Mouse (Mus musculus): ENCODE data around the gene Atxn7l1. TPM values are rescaled to one million over a fixed set of nuclear protein-coding genes. Genes with fewer than 3 reads are reported as not detected.

The Atxn7l1 gene
- polyA plus RNA-seq, 1 experiment, result 23.7 TPM

- no peaks in the 10 kb centered on the region for H3K4me1 ChIP-seq (ENCODE audit: control insufficient read depth, insufficient read depth, low read length)
- TF ChIP-seq POLR2A (IDR thresholded peaks at IDR 0.05; ENCODE audit: low read depth, low read length) (no peak), CTCF (conservative IDR thresholded peaks at IDR 0.05; ENCODE audit: insufficient read depth, insufficient read length, low read depth, low read length) (no peak)
- H3K36me3 ChIP-seq (ENCODE audit: control insufficient read depth, insufficient read depth, low read length), result no peaks in the 10 kb centered on the region
- H3K4me3 ChIP-seq (ENCODE audit: insufficient read depth, low read depth, low read length), result no peak overlapping the region
- no peaks in the 10 kb centered on the region for H3K27me3 ChIP-seq (replicated peaks; ENCODE audit: control insufficient read depth, insufficient read depth, low read length)
- no peak for DNase-seq
- 23% methylated on average over 7 of the region's 7 CpGs for WGBS
- no peak overlapping the region for H3K27ac ChIP-seq (ENCODE audit: insufficient read depth, low read depth, low read length)
These were observed 255.8 kb downstream of the Atxn7l1 start for GRCm38 (mm10) chr12:33403265-33403693.

GRCm38 (mm10) chr12:33404996-33405395 is 257.5 kb downstream of the Atxn7l1 start:
- Histone ChIP-seq H3K4me3 (ENCODE audit: insufficient read depth, low read depth, low read length) (no peak overlapping the region), H3K27ac (ENCODE audit: insufficient read depth, low read depth, low read length) (no peak overlapping the region), H3K36me3 (ENCODE audit: control insufficient read depth, insufficient read depth, low read length) (no peaks in the 10 kb centered on the region), H3K27me3 (replicated peaks; ENCODE audit: control insufficient read depth, insufficient read depth, low read length) (no peaks in the 10 kb centered on the region), H3K4me1 (ENCODE audit: control insufficient read depth, insufficient read depth, low read length) (no peaks in the 10 kb centered on the region)
- TF ChIP-seq POLR2A (IDR thresholded peaks at IDR 0.05; ENCODE audit: low read depth, low read length), result no peak
- no peak for TF ChIP-seq CTCF (conservative IDR thresholded peaks at IDR 0.05; ENCODE audit: insufficient read depth, insufficient read length, low read depth, low read length)
- WGBS, result 62% methylated on average over 5 of the region's 5 CpGs
- no peak for DNase-seq

GRCm38 (mm10) chr12:33405398-33406026 is 258.0 kb downstream of the Atxn7l1 start:
- 27% methylated on average over 6 of the region's 6 CpGs for WGBS
- no peak overlapping the region for H3K27ac ChIP-seq (ENCODE audit: insufficient read depth, low read depth, low read length)
- no peak for DNase-seq
- H3K27me3 ChIP-seq (replicated peaks; ENCODE audit: control insufficient read depth, insufficient read depth, low read length), result no peaks in the 10 kb centered on the region
- no peak overlapping the region for H3K4me3 ChIP-seq (ENCODE audit: insufficient read depth, low read depth, low read length)
- no peaks in the 10 kb centered on the region for H3K36me3 ChIP-seq (ENCODE audit: control insufficient read depth, insufficient read depth, low read length)
- TF ChIP-seq POLR2A (IDR thresholded peaks at IDR 0.05; ENCODE audit: low read depth, low read length) (no peak), CTCF (conservative IDR thresholded peaks at IDR 0.05; ENCODE audit: insufficient read depth, insufficient read length, low read depth, low read length) (no peak)
- H3K4me1 ChIP-seq (ENCODE audit: control insufficient read depth, insufficient read depth, low read length), result no peaks in the 10 kb centered on the region

- H3K36me3 ChIP-seq (ENCODE audit: control insufficient read depth, insufficient read depth, low read length), result no peaks in the 10 kb centered on the region
- 52% methylated on average over 6 of the region's 6 CpGs for WGBS
- no peaks in the 10 kb centered on the region for H3K4me1 ChIP-seq (ENCODE audit: control insufficient read depth, insufficient read depth, low read length)
- no peaks in the 10 kb centered on the region for H3K27me3 ChIP-seq (replicated peaks; ENCODE audit: control insufficient read depth, insufficient read depth, low read length)
- no peak overlapping the region for H3K4me3 ChIP-seq (ENCODE audit: insufficient read depth, low read depth, low read length)
- no peak overlapping the region for H3K27ac ChIP-seq (ENCODE audit: insufficient read depth, low read depth, low read length)
- TF ChIP-seq CTCF (conservative IDR thresholded peaks at IDR 0.05; ENCODE audit: insufficient read depth, insufficient read length, low read depth, low read length), result no peak
- TF ChIP-seq POLR2A (IDR thresholded peaks at IDR 0.05; ENCODE audit: low read depth, low read length), result no peak
- no peak for DNase-seq
These were observed 264.2 kb downstream of the Atxn7l1 start for GRCm38 (mm10) chr12:33411580-33412151.

Other genes with a start within 250 kb of the Atxn7l1 start
- gene Sypl, start 193.8 kb upstream of the Atxn7l1 start, polyA plus RNA-seq (2012; rRNA removed), result 136 and 148 TPM in 2 replicates
- not detected in 2 replicates for gene Cdhr3, start 54.8 kb upstream of the Atxn7l1 start, polyA plus RNA-seq (2012; rRNA removed)
- 0.17 TPM in 1 of 2 replicates, not detected in the other for gene Efcab10, start 247.2 kb downstream of the Atxn7l1 start, polyA plus RNA-seq (2012; rRNA removed)

All from kidney, adult 2 months (tissue).